Mouse (Mus musculus) bone marrow macrophage, adult 2 months (primary cell): ENCODE measurements at regions not wholly inside any gene's neighbourhood (a gene's known extent, or its start where the extent isn't known, plus 50 kb on each side); places are given as distances from the start of the nearest gene placed in this dataset.

Experiments used
- H3K27ac ChIP-seq: 2 replicates; pipeline ENCODE4 v1.5.1; 2012; ENCODE audit warnings: low read depth, low read length; ENCODE audit not compliant: insufficient read depth
- H3K4me1 ChIP-seq: 2 replicates; pipeline ENCODE4 v1.6.1; 2012; ENCODE audit warnings: low read length; ENCODE audit not compliant: control insufficient read depth, insufficient read depth
- H3K4me3 ChIP-seq: 2 replicates; pipeline ENCODE4 v1.5.1; 2012; ENCODE audit warnings: mild to moderate bottlenecking, low read length, moderate library complexity; ENCODE audit not compliant: insufficient read depth
- CTCF ChIP-seq: IDR thresholded peaks from 2 replicates; pipeline ENCODE4 v1.5.1; 2012; ENCODE audit warnings: low read depth, mild to moderate bottlenecking, low read length, moderate library complexity
- POLR2A ChIP-seq: IDR thresholded peaks from 2 replicates; pipeline ENCODE4 v1.6.1; 2012; ENCODE audit warnings: mild to moderate bottlenecking, low read depth, low read length, borderline replicate concordance

DNA sequence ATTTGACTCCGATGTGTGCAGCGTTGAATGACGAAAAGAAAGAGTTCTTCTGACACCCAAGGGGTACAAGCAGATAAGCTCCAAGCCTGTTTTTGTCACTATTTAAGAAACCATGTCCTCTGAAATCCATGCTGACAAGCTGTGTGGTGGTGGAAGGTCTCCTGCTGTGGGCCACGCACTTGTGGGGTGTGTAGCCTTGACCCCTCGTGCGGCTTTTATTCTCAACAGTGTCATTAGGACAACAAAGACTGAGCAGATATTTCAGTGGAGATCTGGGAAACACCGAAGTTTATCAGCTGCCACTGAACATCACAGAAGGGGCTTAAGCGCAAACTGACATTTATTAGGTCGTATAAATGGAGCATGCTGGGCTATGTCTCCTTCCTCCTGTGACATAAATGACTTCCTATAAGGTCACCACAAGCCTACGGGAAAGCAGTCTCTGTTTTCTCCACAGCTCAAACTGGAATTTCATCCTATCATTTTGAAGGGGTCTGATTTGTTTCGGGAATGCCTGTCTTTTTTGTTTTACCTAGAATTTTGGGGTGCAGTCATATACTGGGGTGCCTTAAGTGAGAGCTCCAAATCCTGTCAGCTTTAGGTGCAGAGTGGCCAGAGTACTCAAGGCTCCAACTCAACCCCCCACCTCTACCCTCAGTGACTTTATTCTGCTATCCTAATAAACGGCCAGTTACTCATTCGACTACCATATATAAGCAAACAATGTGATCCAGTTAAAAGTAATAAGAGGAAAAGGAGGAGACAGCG is 262.9 kb upstream of the Gm5148 start:
- no peaks in the 10 kb centered on the region for H3K4me1 ChIP-seq
- TF ChIP-seq POLR2A (no peak), CTCF (no peak)
- H3K27ac ChIP-seq = no peak overlapping the region
- no peak overlapping the region for H3K4me3 ChIP-seq

DNA sequence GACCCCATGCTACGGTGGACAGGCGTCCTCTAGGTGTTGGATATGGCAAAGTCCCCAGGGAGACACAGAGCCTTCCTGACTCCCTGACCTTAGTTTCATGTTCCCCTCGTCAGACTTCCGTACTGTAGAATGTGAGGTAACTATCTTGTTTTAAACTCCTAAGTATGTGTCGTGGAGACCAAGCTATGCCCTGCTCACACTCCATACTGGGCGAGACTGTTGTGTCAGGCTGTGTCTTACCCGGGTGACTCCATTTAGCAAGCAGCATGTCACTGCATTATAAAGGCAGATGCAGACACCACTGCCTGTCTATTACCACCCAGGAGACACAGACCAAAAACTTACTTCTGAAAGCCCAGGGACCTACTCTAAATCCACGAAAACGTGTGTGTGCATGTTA is 260.4 kb upstream of the Gm5148 start:
- H3K4me1 ChIP-seq = no peaks in the 10 kb centered on the region
- TF ChIP-seq POLR2A (no peak), CTCF (no peak)
- no peak overlapping the region for H3K27ac ChIP-seq
- no peak overlapping the region for H3K4me3 ChIP-seq

- no peak overlapping the region for H3K27ac ChIP-seq
- TF ChIP-seq POLR2A (no peak), CTCF (no peak)
- H3K4me1 ChIP-seq = peaks cover 2% of the 10 kb centered on the region; the same call in 1 of the 2 replicates
- no peak overlapping the region for H3K4me3 ChIP-seq
These were observed 257.3 kb upstream of the Gm5148 start for GRCm38 (mm10) chr3:37981481-37982180.

DNA sequence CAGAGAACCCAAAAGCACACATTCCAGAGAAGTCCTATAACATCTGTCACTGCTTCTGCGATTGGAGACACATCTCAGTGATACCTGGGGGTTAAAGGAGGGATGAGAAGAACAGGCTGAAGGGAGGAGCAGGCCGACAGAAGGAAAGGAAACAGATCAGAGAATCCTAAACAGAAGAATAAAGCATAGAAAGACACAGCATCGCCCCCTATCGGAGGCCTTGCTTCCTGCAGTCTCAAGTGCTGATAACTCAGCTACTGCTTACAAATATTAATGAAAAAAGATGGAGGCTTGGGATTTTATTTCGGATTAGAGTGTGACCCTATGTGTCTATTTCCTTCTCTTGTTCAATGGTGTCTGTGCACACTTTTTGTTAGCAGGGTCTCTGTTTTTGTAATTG is 255.6 kb upstream of the Gm5148 start:
- H3K4me1 ChIP-seq = peaks cover 4% of the 10 kb centered on the region; the same call in 1 of the 2 replicates
- H3K4me3 ChIP-seq = no peak overlapping the region
- TF ChIP-seq POLR2A (no peak), CTCF (no peak)
- no peak overlapping the region for H3K27ac ChIP-seq

- TF ChIP-seq POLR2A = no peak
- no peak for TF ChIP-seq CTCF
- Histone ChIP-seq H3K27ac (no peak overlapping the region), H3K4me3 (no peak overlapping the region), H3K4me1 (peaks cover 4% of the 10 kb centered on the region; the same call in 1 of the 2 replicates)
These were observed 254.2 kb upstream of the Gm5148 start for GRCm38 (mm10) chr3:37978481-37978880.

DNA sequence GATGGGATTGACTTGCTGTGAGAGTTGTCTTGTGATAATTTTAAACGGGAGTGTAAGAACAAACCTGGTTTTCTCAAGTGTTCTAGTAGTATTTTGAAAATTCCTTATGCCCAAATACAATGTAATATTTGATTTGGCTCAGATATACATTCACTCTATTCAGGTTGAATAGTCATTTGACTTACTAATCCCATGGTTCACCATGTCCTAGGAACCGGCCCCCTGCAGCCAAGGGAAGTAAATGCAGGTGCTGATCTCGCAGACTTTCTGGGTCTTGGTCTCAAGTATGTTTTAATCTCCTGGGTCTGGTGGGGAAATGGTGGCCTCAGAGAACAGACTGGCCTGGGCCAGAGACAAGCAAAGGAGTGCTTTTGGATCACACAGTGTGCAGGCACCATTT is 253.2 kb upstream of the Gm5148 start:
- TF ChIP-seq CTCF = no peak
- TF ChIP-seq POLR2A = no peak
- no peak overlapping the region for H3K27ac ChIP-seq
- H3K4me1 ChIP-seq = peaks cover 4% of the 10 kb centered on the region; the same call in 1 of the 2 replicates
- no peak overlapping the region for H3K4me3 ChIP-seq

DNA sequence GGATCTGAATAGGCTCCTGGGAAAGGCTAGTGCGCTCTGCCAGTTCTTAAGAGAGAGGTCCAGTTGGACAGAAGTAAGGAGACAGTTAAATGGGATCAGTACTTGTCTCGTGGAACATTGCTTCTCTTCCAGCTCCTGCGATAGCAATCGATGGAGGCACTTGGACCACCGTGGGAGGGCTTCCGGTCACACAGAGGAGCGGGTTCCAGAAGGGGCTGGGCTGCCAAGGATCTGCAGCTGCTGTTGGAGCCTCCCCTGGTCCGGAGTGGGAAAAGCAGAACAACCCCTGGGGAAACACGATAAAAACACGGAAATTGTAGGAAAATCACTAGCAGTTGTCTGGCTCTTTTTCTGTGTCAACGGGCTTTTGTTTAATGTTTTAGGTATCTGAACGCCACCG is 252.3 kb upstream of the Gm5148 start:
- Histone ChIP-seq H3K4me1 (peaks cover 4% of the 10 kb centered on the region; the same call in 1 of the 2 replicates), H3K4me3 (no peak overlapping the region), H3K27ac (no peak overlapping the region)
- TF ChIP-seq POLR2A = no peak
- TF ChIP-seq CTCF = no peak

DNA sequence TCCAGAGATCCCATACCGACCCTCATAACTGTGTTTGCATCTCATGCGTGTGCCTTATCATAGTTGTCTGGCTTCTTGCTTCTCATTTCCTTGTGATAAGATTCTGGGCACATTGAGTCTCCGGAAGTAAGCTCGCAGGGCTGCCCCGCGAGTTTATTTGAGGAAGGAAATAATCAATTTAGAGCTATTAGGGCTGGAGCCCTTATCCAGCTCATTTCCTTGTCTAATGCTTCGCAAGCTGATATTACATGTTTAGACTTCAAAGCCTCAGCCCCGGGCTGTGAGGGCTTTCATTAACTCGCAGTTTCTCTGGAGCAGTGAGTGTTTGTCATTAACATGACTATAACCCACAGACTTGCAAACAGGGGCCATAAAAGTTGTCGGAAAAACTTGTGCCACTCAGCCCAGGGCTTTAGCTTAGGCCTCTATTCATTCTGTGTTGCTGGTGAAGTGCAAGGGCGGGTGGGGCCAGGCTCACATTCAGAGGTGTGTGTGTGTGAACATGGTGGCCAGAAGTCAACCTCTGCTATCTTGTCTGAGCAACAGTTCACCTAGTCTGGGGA is 251.0 kb upstream of the Gm5148 start:
- Histone ChIP-seq H3K27ac (no peak overlapping the region), H3K4me1 (peaks cover 4% of the 10 kb centered on the region; the same call in 1 of the 2 replicates), H3K4me3 (no peak overlapping the region)
- TF ChIP-seq CTCF (no peak), POLR2A (no peak)

DNA sequence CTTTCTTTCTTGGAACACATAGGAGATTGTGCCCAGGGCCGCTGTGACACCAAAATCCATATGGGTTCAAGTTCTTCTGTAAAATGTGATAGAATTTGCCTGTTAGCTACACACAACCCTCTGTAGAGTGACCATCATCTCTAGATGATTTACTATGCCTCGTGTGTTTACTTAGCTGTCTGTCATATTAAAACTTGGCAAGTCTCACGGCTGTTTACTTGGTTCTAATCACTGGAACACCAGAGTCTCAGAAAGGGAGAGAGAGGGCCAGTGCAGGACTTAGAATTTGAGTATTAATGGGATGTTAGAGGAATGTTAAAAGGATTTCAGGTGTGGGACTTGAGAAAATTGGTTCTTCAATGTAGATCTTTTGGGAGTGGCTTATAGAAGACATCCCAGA is 248.6 kb upstream of the Gm5148 start:
- Histone ChIP-seq H3K4me1 (peaks cover 2% of the 10 kb centered on the region; the same call in 1 of the 2 replicates), H3K4me3 (no peak overlapping the region), H3K27ac (no peak overlapping the region)
- TF ChIP-seq POLR2A (no peak), CTCF (no peak)

- no peak overlapping the region for H3K27ac ChIP-seq
These were observed 246.9 kb upstream of the Gm5148 start for GRCm38 (mm10) chr3:37971240-37971639.

GRCm38 (mm10) chr3:37968654-37969053 is 244.4 kb upstream of the Gm5148 start:
- TF ChIP-seq CTCF = no peak
- no peak for TF ChIP-seq POLR2A
- no peaks in the 10 kb centered on the region for H3K4me1 ChIP-seq
- no peak overlapping the region for H3K27ac ChIP-seq
- H3K4me3 ChIP-seq = no peak overlapping the region

More at GRCm38 (mm10) chr3:37971240-37971639, 246.9 kb upstream of the Gm5148 start:
- peaks cover 2% of the 10 kb centered on the region; the same call in 1 of the 2 replicates for H3K4me1 ChIP-seq
- no peak for TF ChIP-seq CTCF
- TF ChIP-seq POLR2A = no peak
- no peak overlapping the region for H3K4me3 ChIP-seq
